Mouse (Mus musculus) ES-Bruce4 (cell line): Measurements from ENCODE around the gene Cenpv. TPM values are rescaled to one million over a fixed set of nuclear protein-coding genes. Genes with fewer than 3 reads are reported as not detected.
"Not testable (repeated sequence)": the region's sequence is repeated elsewhere in the genome, so short reads cannot be mapped to it uniquely, and the experiment has no call there.

Experiments used
- H3K27ac ChIP-seq: 2 replicates; pipeline ENCODE4 v1.5.1; 2012; ENCODE audit warnings: low read length, inconsistent platforms; ENCODE audit not compliant: insufficient read depth
- H3K27me3 ChIP-seq: 2 replicates; pipeline ENCODE4 v1.6.1; 2012; ENCODE audit warnings: mild to moderate bottlenecking, low read length, inconsistent platforms; ENCODE audit not compliant: control insufficient read depth, poor library complexity, insufficient read depth, severe bottlenecking
- H3K36me3 ChIP-seq: 2 replicates; pipeline ENCODE4 v1.6.1; 2012; ENCODE audit warnings: inconsistent platforms, mild to moderate bottlenecking, low read length, moderate library complexity; ENCODE audit not compliant: control insufficient read depth, poor library complexity, insufficient read depth, severe bottlenecking
- H3K4me1 ChIP-seq: one replicate; pipeline ENCODE4 v1.8.1; 2011; ENCODE audit warnings: low read length; ENCODE audit not compliant: control insufficient read depth, insufficient read depth
- H3K4me3 ChIP-seq: 2 replicates; pipeline ENCODE4 v1.5.1; 2011; ENCODE audit warnings: low read depth, mild to moderate bottlenecking, low read length
- H3K9ac ChIP-seq: 2 replicates; pipeline ENCODE4 v1.6.1; 2012; ENCODE audit warnings: low read depth, mild to moderate bottlenecking, inconsistent platforms; ENCODE audit not compliant: poor library complexity, severe bottlenecking
- H3K9me3 ChIP-seq: replicated peaks from 2 replicates; pipeline ENCODE4 v1.6.1; 2012; ENCODE audit warnings: mild to moderate bottlenecking, low read length, inconsistent platforms; ENCODE audit not compliant: control insufficient read depth, poor library complexity, insufficient read depth, severe bottlenecking
- CTCF ChIP-seq: IDR thresholded peaks from one replicate; pipeline ENCODE4 v1.8.1; 2011; ENCODE audit warnings: low read depth, low read length
- EP300 ChIP-seq: IDR thresholded peaks from 2 replicates; pipeline ENCODE4 v1.6.1; 2011; ENCODE audit warnings: low read depth, low read length; ENCODE audit not compliant: insufficient read depth
- POLR2A ChIP-seq: IDR thresholded peaks from one replicate; pipeline ENCODE4 v1.8.1; 2011; ENCODE audit warnings: low read length; ENCODE audit not compliant: insufficient read depth
- polyA plus RNA-seq: library from polyadenylated mRNA; stranded (reverse); fragments of >200 nt; gene quantifications from 2 replicates; pipeline ENCODE4 v1.2.4, GENCODE M21; 2011; ENCODE audit warnings: low read depth; ENCODE audit not compliant: missing spikeins, insufficient read depth, insufficient read length

Cenpv gene
- polyA plus RNA-seq, 1 experiment, result 66.9 TPM

DNA sequence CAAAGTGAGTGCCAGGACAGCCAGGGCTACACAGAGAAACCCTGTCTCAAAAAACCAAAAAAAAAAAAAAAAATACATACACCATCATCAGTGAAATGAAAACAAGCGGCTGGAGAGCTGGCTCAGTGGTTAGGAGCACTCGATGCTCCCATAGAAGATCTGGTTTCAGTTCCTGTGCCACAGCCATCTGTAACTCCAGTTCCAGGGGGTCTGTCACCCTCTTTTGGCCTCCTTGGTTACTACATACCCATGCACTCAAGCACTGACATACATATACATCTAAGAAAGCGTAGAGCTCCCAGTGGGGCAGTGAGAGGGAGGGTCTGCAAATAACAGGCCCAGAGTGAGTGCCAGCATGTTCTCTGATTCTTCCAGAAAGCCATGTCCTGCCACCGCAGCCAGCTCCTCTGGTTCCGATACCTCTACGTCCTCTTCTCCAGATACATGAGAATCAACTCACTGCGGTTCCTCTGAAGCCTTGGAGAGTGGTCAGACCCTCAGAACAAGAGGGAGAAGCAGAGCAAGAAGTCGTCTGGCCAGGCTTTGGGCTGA, 26.5 kb downstream of the Cenpv start:
- peak overlapping the region; percentile 66 for H3K4me3 ChIP-seq
- no peaks in the 10 kb centered on the region for H3K36me3 ChIP-seq
- peaks cover 5% of the 10 kb centered on the region for H3K4me1 ChIP-seq
- H3K9ac ChIP-seq, result peak overlapping the region; percentile 61
- H3K9me3 ChIP-seq, result peaks cover 14% of the 10 kb centered on the region
- no peaks in the 10 kb centered on the region for H3K27me3 ChIP-seq
- TF ChIP-seq CTCF, result no peak
- TF ChIP-seq EP300, result no peak
- no peak for TF ChIP-seq POLR2A
- peak overlapping the region; percentile 100 for H3K27ac ChIP-seq

- peaks cover 6% of the 10 kb centered on the region; the same call in 1 of the 2 replicates for H3K36me3 ChIP-seq
- H3K4me1 ChIP-seq, result peaks cover 5% of the 10 kb centered on the region
- H3K27me3 ChIP-seq, result no peaks in the 10 kb centered on the region
- peaks cover 24% of the 10 kb centered on the region for H3K9me3 ChIP-seq
- peak overlapping the region; percentile 100 for H3K27ac ChIP-seq
- peak overlapping the region; percentile 61 for H3K9ac ChIP-seq
- H3K4me3 ChIP-seq, result peak overlapping the region; percentile 66
- TF ChIP-seq EP300, result peak; percentile 98
- no peak for TF ChIP-seq POLR2A
- TF ChIP-seq CTCF, result no peak
These were observed 27.4 kb downstream of the Cenpv start for GRCm38 (mm10) chr11:62511444-62512202.

DNA sequence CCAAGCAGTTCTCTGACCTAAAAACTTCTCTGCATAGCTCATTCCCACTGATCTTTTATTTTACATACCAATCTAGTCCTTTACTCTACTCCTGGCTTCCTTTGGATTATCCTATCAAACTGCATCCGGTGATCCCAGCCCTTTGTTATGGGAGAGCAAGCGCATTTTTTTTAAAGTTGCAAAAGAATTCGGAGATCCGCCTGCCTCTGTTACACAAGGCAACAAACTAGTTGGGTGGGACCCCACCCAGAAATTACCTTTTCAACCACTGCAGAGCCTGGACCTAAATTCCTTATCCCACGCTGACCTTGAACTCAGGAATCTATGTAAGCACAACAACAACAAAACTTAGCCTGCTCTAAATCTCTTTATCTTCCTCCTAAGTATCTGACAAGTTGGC, 28.1 kb downstream of the Cenpv start:
- TF ChIP-seq EP300 (peak; percentile 74; the same call in 1 of the 2 replicates), CTCF (no peak)
- peak overlapping the region; percentile 100 for H3K27ac ChIP-seq
- H3K36me3 ChIP-seq, result peaks cover 10% of the 10 kb centered on the region; the same call in 1 of the 2 replicates
- peaks cover 5% of the 10 kb centered on the region for H3K4me1 ChIP-seq
- peaks cover 31% of the 10 kb centered on the region for H3K9me3 ChIP-seq
- no peak overlapping the region for H3K4me3 ChIP-seq
- peak overlapping the region; percentile 37 for H3K9ac ChIP-seq
- no peaks in the 10 kb centered on the region for H3K27me3 ChIP-seq

- H3K36me3 ChIP-seq, result peaks cover 17% of the 10 kb centered on the region; the same call in 1 of the 2 replicates
- TF ChIP-seq POLR2A, result no peak
- TF ChIP-seq EP300, result peak; percentile 62
- H3K4me3 ChIP-seq, result no peak overlapping the region
- no peaks in the 10 kb centered on the region for H3K27me3 ChIP-seq
- peak overlapping the region; percentile 13; the same call in 1 of the 2 replicates for H3K9ac ChIP-seq
- H3K27ac ChIP-seq, result peak overlapping the region; percentile 100
- H3K9me3 ChIP-seq, result peaks cover 43% of the 10 kb centered on the region
- H3K4me1 ChIP-seq, result peaks cover 5% of the 10 kb centered on the region
These were observed 29.5 kb downstream of the Cenpv start for GRCm38 (mm10) chr11:62509571-62509970.

DNA sequence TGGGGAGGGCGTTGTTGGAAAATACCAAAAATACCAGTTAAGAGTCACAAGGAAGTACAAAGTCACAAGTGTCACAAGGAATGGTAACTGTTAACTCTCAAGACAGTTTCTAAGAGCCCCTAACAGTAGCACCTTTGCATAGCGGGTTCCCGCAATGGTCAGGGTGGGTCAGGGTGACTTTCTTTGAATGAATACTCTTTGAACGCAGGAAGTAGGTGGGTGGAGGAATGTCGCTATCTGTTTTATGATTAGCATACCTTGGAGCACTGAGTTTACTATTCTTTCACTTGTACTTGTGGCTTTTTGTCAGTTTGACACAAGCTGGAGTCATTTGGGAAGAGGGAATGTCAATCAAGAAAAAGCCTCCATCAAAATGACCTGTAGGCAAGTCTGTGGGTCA, 30.2 kb downstream of the Cenpv start:
- H3K9ac ChIP-seq, H3K4me3 ChIP-seq, H3K27me3 ChIP-seq, H3K4me1 ChIP-seq: not testable (repeated sequence)
- peaks cover 44% of the 10 kb centered on the region for H3K9me3 ChIP-seq
- H3K27ac ChIP-seq, result peak overlapping the region; percentile 100
- TF ChIP-seq EP300, result 0 out of 2 replicates have a peak, but pooled peaks have one; percentile 5
- peaks cover 22% of the 10 kb centered on the region for H3K36me3 ChIP-seq

GRCm38 (mm10) chr11:62508365-62508764, 30.7 kb downstream of the Cenpv start:
- Histone ChIP-seq H3K27ac (peak overlapping the region; percentile 84), H3K36me3 (peaks cover 22% of the 10 kb centered on the region)

More at GRCm38 (mm10) chr11:62508365-62508764, 30.7 kb downstream of the Cenpv start:
- H3K4me1 ChIP-seq, H3K27me3 ChIP-seq, H3K4me3 ChIP-seq, H3K9ac ChIP-seq: not testable (repeated sequence)
- peaks cover 44% of the 10 kb centered on the region for H3K9me3 ChIP-seq
